Mouse (Mus musculus) liver, embryonic 11.5 days (tissue): ENCODE measurements at regions not wholly inside any gene's neighbourhood (a gene's known extent, or its start where the extent isn't known, plus 50 kb on each side); places are given as distances from the start of the nearest gene placed in this dataset.

Experiments used
- ATAC-seq: fragments of 200-750 bp; cut with Nextera tagmentation; replicated peaks from 2 replicates; pipeline ENCODE4 v1.8.0; 2017; ENCODE audit warnings: moderate number of reproducible peaks, mild to moderate bottlenecking, moderate TSS enrichment, moderate library complexity; ENCODE audit not compliant: low FRiP score
- DNase-seq: peaks from one replicate; pipeline ENCODE4 v3.0.0-alpha.2; 2017; ENCODE audit warnings: low spot score
- H3K27ac ChIP-seq: fragments of 300-500 bp; sonication (generic); 2 replicates; pipeline ENCODE4 v1.5.1; 2014; ENCODE audit warnings: mild to moderate bottlenecking, low read depth, low read length, control low read depth
- H3K27me3 ChIP-seq: fragments of 300-500 bp; sonication (generic); replicated peaks from 2 replicates; pipeline ENCODE4 v1.6.1; 2014; ENCODE audit warnings: low read length, mixed read lengths; ENCODE audit not compliant: control insufficient read depth, insufficient read depth
- H3K36me3 ChIP-seq: fragments of 300-500 bp; sonication (generic); 2 replicates; pipeline ENCODE4 v1.6.1; 2014; ENCODE audit warnings: mild to moderate bottlenecking, low read length, moderate library complexity, mixed read lengths; ENCODE audit not compliant: control insufficient read depth, insufficient read depth
- H3K4me1 ChIP-seq: fragments of 300-500 bp; sonication (generic); replicated peaks from 2 replicates; pipeline ENCODE4 v1.6.1; 2014; ENCODE audit warnings: low read length, mixed read lengths; ENCODE audit not compliant: control insufficient read depth, insufficient read depth
- H3K4me2 ChIP-seq: fragments of 300-500 bp; sonication (generic); 2 replicates; pipeline ENCODE4 v1.6.1; 2014; ENCODE audit warnings: mild to moderate bottlenecking, control low read depth, moderate library complexity
- H3K4me3 ChIP-seq: fragments of 300-500 bp; sonication (generic); 2 replicates; pipeline ENCODE4 v1.5.1; 2014; ENCODE audit warnings: low read depth, low read length, control low read depth
- H3K9ac ChIP-seq: fragments of 300-500 bp; sonication (generic); 2 replicates; pipeline ENCODE4 v1.6.1; 2014; ENCODE audit warnings: low read depth, low read length, control low read depth
- H3K9me3 ChIP-seq: fragments of 300-500 bp; sonication (generic); 2 replicates; pipeline ENCODE4 v1.6.1; 2016; ENCODE audit warnings: low read length, inconsistent platforms, mixed read lengths; ENCODE audit not compliant: control insufficient read depth
- WGBS: fragments of 180-500 bp; shearing (Covaris S2); extraction: QIAGEN DNeasy Blood & Tissue Kit; methylation state at CpG from one replicate; pipeline ENCODE4 v1.1.7; 2014; 5-methylcytosine and 5-hydroxymethylcytosine counted together

GRCm38 (mm10) chr16:73424851-73425250 lies 986.8 kb downstream of the Robo2 start:
- H3K4me1 ChIP-seq, result no peaks in the 10 kb centered on the region
- H3K9me3 ChIP-seq, result no peaks in the 10 kb centered on the region
- no peak overlapping the region for H3K27ac ChIP-seq
- no peak overlapping the region for H3K4me2 ChIP-seq
- WGBS, result 77% methylated on average over 5 of the region's 5 CpGs
- no peaks in the 10 kb centered on the region for H3K36me3 ChIP-seq
- H3K4me3 ChIP-seq, result no peak overlapping the region
- ATAC-seq (no peak), DNase-seq (no peak)
- H3K27me3 ChIP-seq, result no peaks in the 10 kb centered on the region
- H3K9ac ChIP-seq, result no peak overlapping the region

GRCm38 (mm10) chr16:73424311-73424710 lies 987.3 kb downstream of the Robo2 start:
- no peaks in the 10 kb centered on the region for H3K4me1 ChIP-seq
- ATAC-seq (no peak), DNase-seq (no peak)
- no peaks in the 10 kb centered on the region for H3K36me3 ChIP-seq
- no peak overlapping the region for H3K27ac ChIP-seq
- no peaks in the 10 kb centered on the region for H3K27me3 ChIP-seq
- H3K9ac ChIP-seq, result no peak overlapping the region
- no peaks in the 10 kb centered on the region for H3K9me3 ChIP-seq
- 77% methylated on average over 2 of the region's 2 CpGs for WGBS
- no peak overlapping the region for H3K4me3 ChIP-seq
- H3K4me2 ChIP-seq, result no peak overlapping the region

DNA sequence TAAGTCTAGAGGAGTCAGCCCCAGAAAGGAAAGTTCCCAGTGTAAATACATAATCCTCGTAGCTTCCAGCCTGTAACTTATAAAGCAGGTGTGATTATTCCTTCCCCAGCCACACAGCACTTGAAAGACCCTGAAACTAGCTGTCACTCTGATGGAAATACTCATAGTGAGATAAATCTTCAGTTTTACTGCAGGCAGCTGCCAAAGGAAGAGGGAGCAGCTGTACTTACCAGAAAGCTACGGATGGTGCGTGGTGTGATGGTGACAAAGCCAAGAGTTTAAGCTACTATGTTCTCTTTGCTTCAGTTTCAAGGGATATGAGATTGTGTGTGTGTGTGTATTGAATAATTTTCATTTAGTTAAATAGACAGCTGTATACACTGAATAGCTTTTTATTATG lies 1007.1 kb downstream of the Robo2 start:
- no peaks in the 10 kb centered on the region for H3K36me3 ChIP-seq
- no peak overlapping the region for H3K4me3 ChIP-seq
- no peaks in the 10 kb centered on the region for H3K4me1 ChIP-seq
- no peak overlapping the region for H3K4me2 ChIP-seq
- H3K9me3 ChIP-seq, result no peaks in the 10 kb centered on the region
- H3K27me3 ChIP-seq, result no peaks in the 10 kb centered on the region
- no peak overlapping the region for H3K27ac ChIP-seq
- H3K9ac ChIP-seq, result no peak overlapping the region
- ATAC-seq (no peak), DNase-seq (no peak)
- 65% methylated on average over 3 of the region's 3 CpGs for WGBS

DNA sequence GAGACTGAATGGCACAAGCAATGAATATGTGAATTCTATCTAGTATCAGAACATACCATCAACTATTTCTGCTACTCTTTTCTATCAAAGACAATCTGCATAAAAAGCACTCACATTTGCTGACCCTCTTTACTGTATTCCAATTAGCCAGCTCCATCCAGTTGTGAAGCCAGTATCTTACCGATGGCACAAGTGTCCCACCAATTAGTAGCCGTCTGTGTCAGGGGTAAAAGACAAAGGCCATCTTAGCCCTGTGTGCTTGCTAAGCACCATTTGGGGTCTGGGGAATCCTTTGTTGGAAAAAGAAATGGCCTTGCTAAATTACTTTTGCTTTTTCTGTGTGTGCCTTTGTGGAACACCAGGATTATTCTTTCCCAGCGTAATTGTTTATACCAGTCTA lies 1007.5 kb downstream of the Robo2 start:
- ATAC-seq (no peak), DNase-seq (no peak)
- H3K9ac ChIP-seq, result no peak overlapping the region
- no peak overlapping the region for H3K4me3 ChIP-seq
- H3K27me3 ChIP-seq, result no peaks in the 10 kb centered on the region
- H3K36me3 ChIP-seq, result no peaks in the 10 kb centered on the region
- no peak overlapping the region for H3K27ac ChIP-seq
- no peak overlapping the region for H3K4me2 ChIP-seq
- WGBS, result 79% methylated on average over 3 of the region's 3 CpGs
- no peaks in the 10 kb centered on the region for H3K9me3 ChIP-seq
- H3K4me1 ChIP-seq, result no peaks in the 10 kb centered on the region

- 67% methylated on average over 2 of the region's 2 CpGs for WGBS
- no peaks in the 10 kb centered on the region for H3K4me1 ChIP-seq
- ATAC-seq (no peak), DNase-seq (no peak)
- no peak overlapping the region for H3K9ac ChIP-seq
- no peaks in the 10 kb centered on the region for H3K9me3 ChIP-seq
- H3K4me2 ChIP-seq, result no peak overlapping the region
- no peaks in the 10 kb centered on the region for H3K36me3 ChIP-seq
- H3K4me3 ChIP-seq, result no peak overlapping the region
- H3K27me3 ChIP-seq, result no peaks in the 10 kb centered on the region
- no peak overlapping the region for H3K27ac ChIP-seq
Measured at GRCm38 (mm10) chr16:73379056-73379455, 1032.6 kb downstream of the Robo2 start.

DNA sequence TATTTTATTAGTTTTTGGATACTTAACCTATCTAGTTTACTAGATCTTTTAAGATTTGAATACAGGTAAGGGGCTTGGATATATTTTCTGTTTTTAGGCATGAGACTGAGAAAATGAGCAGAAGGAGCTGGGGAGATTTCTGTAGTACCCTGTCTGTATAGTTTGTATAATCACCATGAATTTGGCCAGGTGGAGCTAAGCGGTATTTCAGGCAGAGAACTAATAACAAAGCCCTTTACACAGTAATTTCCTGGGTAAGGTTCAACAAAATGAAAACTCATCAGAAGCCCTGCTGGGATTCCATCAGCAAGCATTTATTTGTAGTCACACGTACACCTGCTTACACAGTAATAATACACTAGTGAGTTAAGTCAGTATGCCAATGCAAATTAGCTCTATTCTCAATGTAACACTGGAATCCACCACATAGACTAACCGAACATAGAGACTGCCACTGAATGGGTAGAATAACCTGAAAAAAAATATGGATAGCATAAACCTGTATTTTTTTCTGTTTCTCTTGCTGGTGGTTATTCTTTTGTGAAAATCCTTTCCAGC lies 1036.9 kb downstream of the Robo2 start:
- Histone ChIP-seq H3K4me2 (no peak overlapping the region), H3K9ac (no peak overlapping the region), H3K4me1 (no peaks in the 10 kb centered on the region), H3K27me3 (no peaks in the 10 kb centered on the region), H3K36me3 (no peaks in the 10 kb centered on the region), H3K4me3 (no peak overlapping the region), H3K9me3 (no peaks in the 10 kb centered on the region), H3K27ac (no peak overlapping the region)
- DNase-seq, result no peak
- 85% methylated on average over 3 of the region's 3 CpGs for WGBS
- ATAC-seq, result no peak

DNA sequence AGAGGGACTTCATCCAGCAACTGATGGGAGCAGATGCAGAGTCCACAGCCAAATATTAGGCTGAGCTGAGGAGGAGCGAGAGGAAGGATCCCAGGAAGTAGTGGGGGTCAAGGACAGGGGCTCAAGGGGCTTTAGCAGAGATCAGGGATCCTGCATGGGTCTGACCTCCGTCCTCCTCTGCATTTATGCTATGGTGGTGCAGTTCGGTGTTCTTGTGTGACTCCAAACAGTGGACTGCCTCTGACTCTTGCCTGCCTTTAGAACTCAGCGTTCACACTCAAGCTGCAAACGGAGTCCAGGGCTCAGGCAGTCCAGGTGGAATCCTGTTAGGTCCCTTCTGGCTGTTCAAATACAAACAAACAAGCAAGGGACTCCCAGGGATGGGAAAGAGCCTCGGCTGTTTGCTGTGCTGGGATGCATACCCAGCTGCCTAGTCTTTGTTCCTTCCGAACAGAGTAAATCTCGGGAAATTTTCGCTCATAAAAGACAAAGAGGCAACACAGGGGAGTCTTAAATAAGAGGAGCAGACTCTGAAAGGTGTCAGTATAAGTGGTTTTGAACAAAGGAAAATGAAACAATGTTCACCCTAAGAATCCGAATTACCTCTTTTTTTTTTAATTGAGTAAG lies 1042.9 kb downstream of the Robo2 start:
- 62% methylated on average over 10 of the region's 10 CpGs for WGBS
- no peak overlapping the region for H3K4me2 ChIP-seq
- H3K4me1 ChIP-seq, result no peaks in the 10 kb centered on the region
- ATAC-seq (no peak), DNase-seq (no peak)
- no peaks in the 10 kb centered on the region for H3K27me3 ChIP-seq
- no peak overlapping the region for H3K27ac ChIP-seq
- H3K9me3 ChIP-seq, result no peaks in the 10 kb centered on the region
- no peak overlapping the region for H3K4me3 ChIP-seq
- H3K9ac ChIP-seq, result no peak overlapping the region
- no peaks in the 10 kb centered on the region for H3K36me3 ChIP-seq

GRCm38 (mm10) chr16:73367926-73368325 lies 1043.7 kb downstream of the Robo2 start:
- Histone ChIP-seq H3K27ac (no peak overlapping the region), H3K9ac (no peak overlapping the region), H3K4me2 (no peak overlapping the region), H3K9me3 (no peaks in the 10 kb centered on the region), H3K4me3 (no peak overlapping the region), H3K4me1 (no peaks in the 10 kb centered on the region), H3K27me3 (no peaks in the 10 kb centered on the region), H3K36me3 (no peaks in the 10 kb centered on the region)
- ATAC-seq, result no peak
- WGBS, result 89% methylated on average over 5 of the region's 5 CpGs
- no peak for DNase-seq

- H3K4me3 ChIP-seq, result no peak overlapping the region
- H3K9me3 ChIP-seq, result no peaks in the 10 kb centered on the region
- H3K4me1 ChIP-seq, result no peaks in the 10 kb centered on the region
- no peak for ATAC-seq
- DNase-seq, result no peak
- no peaks in the 10 kb centered on the region for H3K36me3 ChIP-seq
- H3K27ac ChIP-seq, result no peak overlapping the region
- WGBS, result 86% methylated on average over 17 of the region's 17 CpGs
- H3K4me2 ChIP-seq, result no peak overlapping the region
- no peak overlapping the region for H3K9ac ChIP-seq
- H3K27me3 ChIP-seq, result no peaks in the 10 kb centered on the region
Measured at GRCm38 (mm10) chr16:73367226-73367840, 1044.3 kb downstream of the Robo2 start.
